Mouse (Mus musculus) kidney, postnatal 10 days (tissue): Measurements from ENCODE around the gene Card11.

Source experiments
- DNase-seq: peaks from one replicate; pipeline ENCODE4 v3.0.0; 2021; ENCODE audit warnings: mixed read lengths

Gene Card11

GRCm38 (mm10) chr5:140831064-140831431, 169.3 kb downstream of the Card11 start:
- DNase-seq = no peak

GRCm38 (mm10) chr5:140830314-140831063, 169.9 kb downstream of the Card11 start, which contains the start of gene Gna12:
Gene Gna12, minus strand, starts transcription at chr5:140830431.
- peak; percentile 98 for DNase-seq

GRCm38 (mm10) chr5:140829911-140830294, 170.5 kb downstream of the Card11 start:
- DNase-seq = peak; percentile 79

DNA sequence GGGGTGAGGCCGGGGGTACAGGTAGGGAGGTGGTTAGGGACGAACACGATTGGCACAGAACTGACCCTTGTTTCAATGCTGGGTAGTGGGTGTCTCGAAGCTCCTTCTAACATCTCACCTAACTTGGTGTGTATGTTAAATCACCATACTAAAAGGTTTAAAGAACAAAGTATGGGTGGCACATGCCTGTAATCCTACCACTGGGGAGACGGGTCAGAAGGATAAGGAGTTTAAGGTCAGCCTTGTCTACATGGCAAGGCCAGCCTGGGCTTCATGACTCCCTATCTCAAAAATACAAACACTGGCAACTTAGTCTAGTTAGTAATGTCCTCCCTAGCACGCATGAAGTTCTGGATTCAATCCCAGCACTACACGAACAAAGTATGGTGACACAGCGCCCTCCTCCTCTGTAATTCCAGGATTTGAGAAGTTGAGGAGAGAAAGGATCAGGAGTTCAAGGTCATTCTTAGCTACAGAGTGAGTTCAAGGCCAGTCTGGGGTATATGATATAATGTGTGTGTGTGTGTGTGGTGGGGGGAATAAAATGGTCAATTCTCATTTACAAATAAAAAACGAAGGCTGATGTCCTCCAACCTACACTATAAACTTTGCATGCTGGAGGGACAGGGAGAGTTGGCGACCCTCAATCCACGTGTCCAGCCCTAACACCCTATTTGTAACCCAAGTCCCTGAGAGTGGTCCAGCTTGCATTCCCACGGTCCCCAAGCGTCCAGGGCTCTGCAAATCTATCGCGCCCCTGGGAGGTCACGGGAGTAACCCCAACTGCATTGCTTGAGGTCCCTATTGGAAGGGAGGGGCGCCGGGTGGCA, 171.1 kb downstream of the Card11 start:
- peak; percentile 41 for DNase-seq

DNA sequence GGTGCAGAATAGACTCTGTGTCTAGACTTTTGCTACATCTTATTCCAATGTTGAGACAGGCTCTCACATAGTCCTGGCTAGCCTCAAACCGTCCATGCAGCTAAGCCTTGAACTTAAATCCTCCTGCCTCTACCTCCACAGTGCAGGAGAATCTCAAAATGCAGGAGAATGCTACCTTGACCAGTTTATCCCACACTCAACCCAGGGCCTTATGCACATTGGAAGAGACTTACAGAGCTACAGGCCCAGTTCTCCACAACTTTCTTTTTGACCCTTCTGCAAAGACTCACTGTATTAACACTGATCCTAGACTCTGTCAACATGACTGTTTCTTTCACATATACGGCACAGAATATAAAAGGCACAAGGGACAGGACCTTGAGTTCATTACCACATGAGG, 172.0 kb downstream of the Card11 start:
- DNase-seq = no peak

GRCm38 (mm10) chr5:140827896-140828295, 172.5 kb downstream of the Card11 start:
- DNase-seq = peak; percentile 63

GRCm38 (mm10) chr5:140827413-140827812, 173.0 kb downstream of the Card11 start:
- DNase-seq = no peak

DNA sequence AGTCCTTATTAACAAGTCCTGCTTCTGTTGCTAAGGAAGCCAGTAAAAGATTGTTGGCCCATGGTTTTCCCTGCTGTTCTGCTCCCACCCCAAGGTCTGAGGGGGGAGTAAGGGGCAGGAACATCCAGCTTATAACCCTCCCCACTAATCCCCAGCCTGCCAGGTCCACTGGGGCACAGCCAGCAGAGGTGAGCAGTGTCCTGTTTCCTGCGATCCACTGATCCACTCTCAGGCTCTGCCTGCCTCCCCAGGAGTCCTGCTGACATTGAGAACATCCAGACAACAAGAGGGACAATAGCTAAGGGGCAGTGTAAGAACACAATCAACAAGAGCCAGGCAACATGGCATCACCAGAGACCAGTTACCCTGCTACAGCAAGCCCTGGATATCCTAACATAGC, 173.6 kb downstream of the Card11 start:
- peak; percentile 42 for DNase-seq

GRCm38 (mm10) chr5:140826118-140826517, 174.3 kb downstream of the Card11 start:
- DNase-seq = no peak

DNA sequence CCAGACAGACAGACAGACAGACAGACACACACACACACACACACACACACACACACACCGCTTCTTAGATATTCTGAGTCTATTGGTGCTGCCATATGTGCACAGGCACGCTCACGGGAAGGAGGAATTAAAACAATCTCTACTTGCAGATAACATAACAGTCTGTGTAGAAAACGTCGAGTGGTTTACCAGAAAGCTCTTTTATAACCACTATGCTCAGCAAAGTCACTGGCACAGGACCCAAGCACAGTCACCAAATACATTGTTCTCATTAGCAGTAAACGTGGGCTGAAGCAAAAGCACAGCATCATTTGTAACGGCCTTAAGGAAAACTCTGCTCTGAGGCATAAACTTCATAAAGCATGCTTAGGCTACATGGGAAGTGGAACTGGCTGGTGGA, 176.3 kb downstream of the Card11 start:
- no peak for DNase-seq

DNA sequence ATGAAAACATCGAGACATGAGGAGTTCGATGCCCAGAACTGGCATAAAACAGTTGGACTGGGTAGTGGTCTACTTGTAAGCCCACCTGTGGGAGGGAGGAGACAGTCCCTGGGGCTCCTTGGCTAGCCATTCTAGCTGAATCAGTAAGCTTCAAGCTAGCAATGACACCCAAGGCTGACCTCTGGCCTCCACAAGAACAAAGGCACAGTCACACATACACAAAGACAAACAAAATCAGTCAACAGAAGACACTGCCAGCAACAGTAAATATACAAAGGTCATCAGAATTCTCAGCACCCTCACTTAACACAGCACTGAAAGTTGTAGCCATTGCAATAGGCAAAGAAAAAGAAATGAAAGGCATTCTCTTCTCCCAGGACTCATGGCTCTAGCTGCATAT, 177.0 kb downstream of the Card11 start:
- no peak for DNase-seq
